Mouse (Mus musculus): Measurements from ENCODE around the gene Caskin2. TPM values are rescaled to one million over a fixed set of nuclear protein-coding genes. Genes with fewer than 3 reads are reported as not detected.

Gene Caskin2
- 2.9 TPM for total RNA-seq (2023)

DNA sequence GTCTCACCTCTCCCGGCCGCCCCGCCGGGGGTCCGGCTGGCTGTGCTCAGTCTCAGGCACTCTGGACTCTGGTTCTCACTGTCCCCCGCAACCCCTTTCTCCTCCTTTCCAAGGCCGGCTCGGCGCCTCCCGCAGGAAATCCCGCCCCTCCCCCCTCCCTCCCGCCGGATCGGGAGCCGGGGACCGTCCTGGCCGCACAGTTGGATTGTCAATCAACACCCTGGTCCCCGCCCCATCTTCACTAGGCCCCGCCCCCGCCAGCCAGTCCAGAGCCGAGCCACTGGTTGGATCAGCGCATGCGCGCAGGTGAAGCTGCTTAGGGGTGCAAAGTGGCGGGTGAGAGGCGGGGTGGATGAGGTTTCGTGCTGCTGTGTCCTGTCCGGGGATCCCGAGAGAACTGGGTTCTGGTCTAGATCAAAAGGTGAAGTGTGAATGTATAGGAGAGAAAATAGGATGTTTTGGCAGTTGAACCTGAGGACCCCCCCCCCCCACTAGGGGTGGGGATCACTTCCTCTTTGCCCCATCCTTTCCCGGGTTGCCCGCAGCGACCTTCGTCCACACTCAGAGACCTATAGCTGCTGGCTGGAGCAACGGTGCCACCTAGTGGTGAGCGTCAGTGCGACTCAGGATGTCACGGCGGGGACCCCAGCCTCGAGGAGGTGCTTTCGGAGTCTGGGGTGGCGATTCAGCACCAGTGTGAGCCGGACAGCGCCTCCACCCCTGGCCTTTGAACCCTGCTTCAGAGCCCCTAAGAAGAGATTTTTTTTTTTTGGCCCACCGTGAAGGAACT is at the start of gene Caskin2:
TSS of gene Caskin2 (minus strand) at position 133 of the 790 bp plus-strand sequence.

DNA sequence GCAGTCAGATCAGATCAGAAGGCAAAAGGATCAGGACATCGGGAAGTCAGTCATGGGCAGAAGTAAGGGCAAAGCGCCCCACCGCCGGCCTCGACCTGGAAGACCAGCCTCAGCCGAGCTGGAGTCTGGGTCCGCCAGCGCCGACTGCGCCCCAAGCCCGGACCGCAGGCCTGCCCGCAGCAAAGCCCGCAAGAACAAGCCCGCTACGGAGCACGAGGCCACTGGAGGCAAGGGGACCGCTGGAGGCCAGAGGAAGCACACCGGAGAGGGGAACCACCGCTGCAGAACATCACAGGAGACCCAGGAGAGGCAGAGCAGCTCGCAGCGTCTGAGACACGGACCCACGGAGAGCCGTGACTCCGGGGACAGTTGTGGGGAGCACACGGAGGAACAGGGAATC is 44.9 kb upstream of the Caskin2 start, which contains the start of gene Myo15b:
TSS of gene Myo15b (plus strand) at position 53 of the 400 bp plus-strand sequence.

GRCm38 (mm10) chr11:115823774-115824740 is 10.6 kb upstream of the Caskin2 start, which contains the start of gene Llgl2:
Llgl2 (plus strand) TSS chr11:115824049.

DNA sequence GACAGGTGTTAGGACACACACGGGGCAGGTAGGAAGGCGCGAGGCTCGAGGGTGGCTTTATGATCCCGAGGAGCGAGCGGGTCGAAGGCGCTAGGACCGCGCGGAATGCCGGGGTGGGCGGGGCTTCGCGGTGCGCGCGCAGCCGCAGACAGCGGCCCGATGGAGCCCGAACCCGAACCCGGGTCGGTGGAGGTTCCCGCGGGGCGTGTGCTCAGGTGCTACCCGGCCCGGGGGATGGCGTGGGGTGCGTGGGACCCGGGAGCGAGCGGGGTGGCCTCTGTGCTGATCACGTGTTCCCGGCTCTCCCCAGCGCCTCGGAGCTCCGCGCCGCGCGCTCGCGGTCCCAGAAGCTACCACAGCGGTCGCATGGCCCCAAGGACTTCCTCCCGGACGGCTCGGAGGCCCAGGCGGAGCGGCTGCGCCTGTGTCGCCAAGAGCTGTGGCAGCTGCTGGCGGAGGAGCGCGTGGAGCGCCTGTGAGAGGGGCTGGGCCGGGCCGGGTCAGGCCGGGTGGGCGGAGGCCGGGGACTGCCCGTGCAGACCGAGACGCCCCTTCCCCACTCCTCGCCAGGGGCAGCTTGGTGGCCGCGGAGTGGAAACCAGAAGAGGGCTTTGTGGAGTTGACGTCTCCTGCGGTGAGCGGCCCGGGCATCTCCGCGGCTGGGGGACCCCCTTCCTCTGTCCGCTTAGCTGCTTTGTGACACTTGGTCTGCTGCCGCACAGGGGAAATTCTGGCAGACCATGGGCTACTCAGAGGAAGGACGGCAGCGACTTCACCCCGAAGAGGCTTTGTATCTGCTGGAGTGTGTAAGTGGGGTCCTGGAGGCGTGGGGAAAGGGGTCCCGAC is 1.4 kb upstream of the Caskin2 start, which contains the start of gene Tsen54:
TSS of gene Tsen54 (plus strand) at position 120 of the 846 bp plus-strand sequence.

GRCm38 (mm10) chr11:115765103-115765606 is 48.3 kb downstream of the Caskin2 start, which contains the start of gene Tmem94:
Tmem94 (plus strand) TSS chr11:115765433.

Other genes with a start within 250 kb of the Caskin2 start
- gene Nup85, start 249.2 kb downstream of the Caskin2 start, total RNA-seq (2023) = 67.9 TPM
- 33.5 TPM for gene Mrps7, start 209.7 kb downstream of the Caskin2 start, total RNA-seq (2023)
- 135 TPM for gene Gga3, start 209.6 kb downstream of the Caskin2 start, total RNA-seq (2023)
- gene Mif4gd, start 200.7 kb downstream of the Caskin2 start, total RNA-seq (2023) = 65.7 TPM
- 48.1 TPM for gene Slc25a19, start 185.3 kb downstream of the Caskin2 start, total RNA-seq (2023)
- gene Grb2, start 105.0 kb downstream of the Caskin2 start, total RNA-seq (2023) = 108 TPM
- gene Tmem94, start 48.2 kb downstream of the Caskin2 start, total RNA-seq (2023) = 74.2 TPM
- 23.2 TPM for gene Tsen54, start 1.1 kb upstream of the Caskin2 start, total RNA-seq (2023)
- 37.2 TPM for gene Llgl2, start 10.4 kb upstream of the Caskin2 start, total RNA-seq (2023)
- gene Myo15b, start 44.8 kb upstream of the Caskin2 start, total RNA-seq (2023) = not detected
- 0.92 TPM for gene Smim5, start 86.3 kb upstream of the Caskin2 start, total RNA-seq (2023)
- not detected for gene Smim6, start 98.4 kb upstream of the Caskin2 start, total RNA-seq (2023)
- gene Sap30bp, start 119.6 kb upstream of the Caskin2 start, total RNA-seq (2023) = 41.8 TPM
- gene Recql5, start 119.8 kb upstream of the Caskin2 start, total RNA-seq (2023) = 22.9 TPM
- gene Itgb4, start 161.1 kb upstream of the Caskin2 start, total RNA-seq (2023) = not detected
- gene Galk1, start 199.1 kb upstream of the Caskin2 start, total RNA-seq (2023) = 21.6 TPM
- 1,697 TPM for gene H3f3b, start 214.3 kb upstream of the Caskin2 start, total RNA-seq (2023)
- 80.3 TPM for gene Unk, start 216.7 kb upstream of the Caskin2 start, total RNA-seq (2023)

Data from CD8-positive naive resting alpha-beta T cell, adult 57 days (primary cell).